Mouse (Mus musculus) adrenal gland, adult 8-10 months (tissue): ENCODE measurements around the gene Pex3. TPM values are rescaled to one million over a fixed set of nuclear protein-coding genes. Genes with fewer than 3 reads are reported as not detected.
A peak's percentile ranks its signal among the peaks of the same experiment; 100 is the strongest.
"Not testable (repeated sequence)": the region's sequence is repeated elsewhere in the genome, so short reads cannot be mapped to it uniquely, and the experiment has no call there.

ENCODE experiments used
- DNase-seq: peaks from one replicate; pipeline ENCODE4 v3.0.0; 2022
- total RNA-seq, 4 experiments: library from RNA; stranded (reverse); gene quantifications; 2 replicates each; pipeline ENCODE4 v1.2.4; 2022

The Pex3 gene
- total RNA-seq, 4 experiments from 2014 or later: 29.0 to 37.5 (median 30.5) TPM

- DNase-seq: no peak
Measured at GRCm38 (mm10) chr10:13534751-13535150, 18.2 kb downstream of the Pex3 start.

- DNase-seq: no peak
Measured at GRCm38 (mm10) chr10:13528155-13528554, 24.8 kb downstream of the Pex3 start.

- DNase-seq: no peak
Measured at GRCm38 (mm10) chr10:13521857-13522256, 31.1 kb downstream of the Pex3 start.

- DNase-seq: no peak
Measured at GRCm38 (mm10) chr10:13502371-13502770, 50.6 kb downstream of the Pex3 start.

GRCm38 (mm10) chr10:13501533-13501932, 51.4 kb downstream of the Pex3 start:
- DNase-seq: not testable (repeated sequence)

GRCm38 (mm10) chr10:13500938-13501496, 51.9 kb downstream of the Pex3 start:
- peak; percentile 87 for DNase-seq

- no peak for DNase-seq
Measured at GRCm38 (mm10) chr10:13500473-13500872, 52.5 kb downstream of the Pex3 start.

GRCm38 (mm10) chr10:13499331-13499730, 53.6 kb downstream of the Pex3 start, which contains the start of gene Fuca2:
Fuca2 (plus strand) TSS chr10:13499540.
- no peak for DNase-seq

GRCm38 (mm10) chr10:13496315-13496714, 56.6 kb downstream of the Pex3 start:
- DNase-seq: no peak

GRCm38 (mm10) chr10:13493978-13494686, 58.8 kb downstream of the Pex3 start:
- DNase-seq: no peak

GRCm38 (mm10) chr10:13489671-13490070, 63.3 kb downstream of the Pex3 start:
- peak; percentile 18 for DNase-seq

- DNase-seq: no peak
Measured at GRCm38 (mm10) chr10:13485958-13486357, 67.0 kb downstream of the Pex3 start.

GRCm38 (mm10) chr10:13479341-13479740, 73.6 kb downstream of the Pex3 start:
- DNase-seq: no peak

GRCm38 (mm10) chr10:13475121-13475520, 77.8 kb downstream of the Pex3 start:
- no peak for DNase-seq

- no peak for DNase-seq
Measured at GRCm38 (mm10) chr10:13474568-13474955, 78.4 kb downstream of the Pex3 start.

Other genes starting within 250 kb of the Pex3 start
- gene Phactr2, start 78.7 kb downstream of the Pex3 start, total RNA-seq: 10 to 100 TPM; 26.8 to 35.3 (median 31.0) TPM
- 10 to 100 TPM; 19.7 to 37.1 (median 27.6) TPM for gene Fuca2, start 53.6 kb downstream of the Pex3 start, total RNA-seq
- 1 to 10 TPM; 3.7 to 5.3 (median 4.8) TPM for gene Adat2, start 248 bp downstream of the Pex3 start, total RNA-seq